Mouse (Mus musculus): ENCODE results near the gene Akr1c13. TPM values are rescaled to one million over a fixed set of nuclear protein-coding genes. Genes with fewer than 3 reads are reported as not detected.
"Not testable (repeated sequence)": the region's sequence is repeated elsewhere in the genome, so short reads cannot be mapped to it uniquely, and the experiment has no call there.

The Akr1c13 gene
- polyA plus RNA-seq (2016; fragmentation: Nextera tagmentation; extraction: Ambion mirVana), result 0.45 and 0.60 TPM in 2 replicates

DNA sequence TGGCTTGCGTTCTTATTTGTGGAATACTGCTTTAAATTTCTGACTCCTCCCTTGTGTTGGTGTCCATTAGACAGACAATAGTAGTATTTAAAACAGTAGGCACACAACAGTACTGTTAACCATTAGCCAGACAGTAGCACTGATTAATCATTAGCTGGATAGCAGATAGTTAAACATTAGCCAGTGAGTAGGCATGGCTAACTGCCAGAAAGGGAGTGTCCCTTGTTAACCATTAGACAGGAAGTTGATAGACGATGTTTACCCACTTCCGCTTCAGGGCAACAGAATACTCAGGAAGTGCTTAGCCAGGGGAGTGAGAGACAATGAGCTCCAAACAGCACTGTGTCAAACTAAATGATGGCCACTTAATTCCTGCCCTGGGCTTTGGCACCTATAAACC, at the start of gene Akr1c13:
Gene Akr1c13, plus strand, starts transcription at position 247 of the 400 bp plus-strand sequence.
- Histone ChIP-seq H3K27me3 (ENCODE audit: low read depth, poor library complexity, severe bottlenecking) (no peaks in the 10 kb centered on the region), H3K4me1 (no peaks in the 10 kb centered on the region), H3K27ac (replicated peaks) (no peak within 1 kb of the TSS), H3K9me3 (replicated peaks) (no peaks in the 10 kb centered on the region), H3K4me3 (no peak within 1 kb of the TSS), H3K36me3 (no peaks in the 10 kb centered on the region)
- DNase-seq (ENCODE audit: low spot score), result no peak
- WGBS, result 91% methylated on average over 3 of the region's 3 CpGs

DNA sequence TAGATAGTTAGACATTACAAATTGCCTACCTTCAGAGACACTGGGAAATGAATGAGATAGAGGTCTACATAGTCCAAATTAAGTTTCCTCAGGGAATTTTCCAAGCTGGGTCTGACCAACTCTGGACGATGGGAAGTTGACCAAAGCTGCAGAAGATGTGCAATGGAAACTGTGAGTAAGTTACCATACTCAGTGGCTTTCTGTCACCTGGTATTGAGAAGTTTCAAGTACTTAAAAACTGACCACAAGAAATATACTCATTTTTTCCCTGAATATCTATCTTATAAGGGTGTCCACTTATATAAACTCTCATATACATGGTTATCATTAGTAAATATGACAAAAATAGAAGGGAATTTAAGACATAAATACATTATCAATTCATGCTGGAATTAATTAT, 46.7 kb upstream of the Akr1c13 start:
- no peaks in the 10 kb centered on the region for H3K4me1 ChIP-seq
- 79% methylated on average over 1 of the region's 1 CpGs for WGBS
- H3K27me3 ChIP-seq (ENCODE audit: low read depth, poor library complexity, severe bottlenecking), result no peaks in the 10 kb centered on the region
- H3K27ac ChIP-seq (replicated peaks), result no peak overlapping the region
- DNase-seq (ENCODE audit: low spot score), result no peak
- H3K9me3 ChIP-seq (replicated peaks), result no peaks in the 10 kb centered on the region
- H3K4me3 ChIP-seq, result no peak overlapping the region
- no peaks in the 10 kb centered on the region for H3K36me3 ChIP-seq

DNA sequence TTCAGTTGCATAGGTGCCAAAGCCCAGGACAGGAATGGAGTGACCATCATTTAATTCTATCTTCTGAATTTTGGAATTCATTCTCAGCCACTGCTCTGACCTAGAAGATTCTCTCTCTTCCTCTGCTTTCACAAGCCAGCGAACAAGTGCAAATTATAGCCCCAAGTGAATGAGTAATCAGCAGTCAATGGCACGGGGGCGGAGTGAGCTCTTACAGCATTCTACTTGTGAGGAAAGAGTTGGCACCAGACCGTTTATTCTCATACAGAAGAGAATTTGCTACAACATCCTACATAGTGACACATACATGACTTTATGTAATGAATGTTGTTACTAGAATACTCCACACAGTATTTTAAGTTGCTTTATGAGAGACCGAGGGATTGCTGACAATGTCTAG, 40.4 kb upstream of the Akr1c13 start, which contains the start of gene Akr1c18:
Gene Akr1c18, minus strand, starts transcription at position 137 of the 400 bp plus-strand sequence.
- 83% methylated on average over 5 of the region's 5 CpGs for WGBS
- Histone ChIP-seq H3K36me3 (no peaks in the 10 kb centered on the region), H3K27ac (replicated peaks) (no peak within 1 kb of the TSS), H3K9me3 (replicated peaks) (no peaks in the 10 kb centered on the region), H3K27me3 (ENCODE audit: low read depth, poor library complexity, severe bottlenecking) (no peaks in the 10 kb centered on the region), H3K4me3 (no peak within 1 kb of the TSS), H3K4me1 (peaks cover 3% of the 10 kb centered on the region; the same call in 1 of the 2 replicates)
- DNase-seq (ENCODE audit: low spot score), result no peak

DNA sequence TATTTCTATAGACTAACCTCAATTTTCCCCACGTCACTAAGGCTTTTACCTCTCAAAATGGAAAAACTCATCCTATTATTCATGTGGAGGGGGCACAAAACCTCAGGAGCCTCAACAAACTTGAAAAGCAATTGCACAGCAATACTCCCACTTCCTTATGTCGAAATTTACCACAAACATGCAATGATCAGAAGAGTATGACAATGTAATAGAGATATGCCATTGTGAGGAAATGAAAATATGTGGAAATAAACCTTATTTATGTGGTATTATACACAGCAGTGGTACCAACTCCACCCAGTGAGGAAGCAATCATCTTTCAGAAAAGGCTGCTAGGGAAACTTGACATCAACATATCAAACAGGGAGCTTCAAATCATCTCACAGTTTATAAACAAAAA, 38.0 kb upstream of the Akr1c13 start:
- no peaks in the 10 kb centered on the region for H3K9me3 ChIP-seq (replicated peaks)
- H3K36me3 ChIP-seq, result no peaks in the 10 kb centered on the region
- no peak overlapping the region for H3K4me3 ChIP-seq
- no peak overlapping the region for H3K27ac ChIP-seq (replicated peaks)
- H3K4me1 ChIP-seq, result peaks cover 3% of the 10 kb centered on the region; the same call in 1 of the 2 replicates
- WGBS, result 80% methylated on average over 2 of the region's 2 CpGs
- no peaks in the 10 kb centered on the region for H3K27me3 ChIP-seq (ENCODE audit: low read depth, poor library complexity, severe bottlenecking)
- DNase-seq (ENCODE audit: low spot score), result no peak

DNA sequence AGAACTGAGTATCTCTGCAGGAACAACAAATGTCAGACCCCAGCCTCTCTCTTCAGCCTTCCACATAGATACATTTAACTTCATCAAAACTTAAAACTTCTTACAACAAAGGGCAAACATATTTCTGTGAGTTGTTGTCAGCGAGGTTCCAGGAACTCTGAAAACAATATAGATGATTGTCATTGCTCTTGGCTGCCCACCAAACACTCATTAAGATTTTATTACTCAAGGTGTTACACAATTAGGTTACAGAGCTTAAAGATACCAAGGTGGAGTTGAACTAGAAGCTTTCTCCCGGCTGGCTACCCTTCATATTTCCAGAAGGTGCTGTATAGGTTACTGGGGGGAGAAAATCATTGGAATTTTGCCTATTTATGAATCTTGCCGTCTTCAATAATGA, 37.4 kb upstream of the Akr1c13 start:
- whole genome bisulfite sequencing, result 87% methylated on average over 3 of the region's 3 CpGs
- no peaks in the 10 kb centered on the region for H3K9me3 ChIP-seq (replicated peaks)
- H3K4me1 ChIP-seq, result peaks cover 3% of the 10 kb centered on the region; the same call in 1 of the 2 replicates
- H3K27me3 ChIP-seq (ENCODE audit: low read depth, poor library complexity, severe bottlenecking), result no peaks in the 10 kb centered on the region
- no peak overlapping the region for H3K27ac ChIP-seq (replicated peaks)
- no peak overlapping the region for H3K4me3 ChIP-seq
- DNase-seq (ENCODE audit: low spot score), result no peak
- no peaks in the 10 kb centered on the region for H3K36me3 ChIP-seq

DNA sequence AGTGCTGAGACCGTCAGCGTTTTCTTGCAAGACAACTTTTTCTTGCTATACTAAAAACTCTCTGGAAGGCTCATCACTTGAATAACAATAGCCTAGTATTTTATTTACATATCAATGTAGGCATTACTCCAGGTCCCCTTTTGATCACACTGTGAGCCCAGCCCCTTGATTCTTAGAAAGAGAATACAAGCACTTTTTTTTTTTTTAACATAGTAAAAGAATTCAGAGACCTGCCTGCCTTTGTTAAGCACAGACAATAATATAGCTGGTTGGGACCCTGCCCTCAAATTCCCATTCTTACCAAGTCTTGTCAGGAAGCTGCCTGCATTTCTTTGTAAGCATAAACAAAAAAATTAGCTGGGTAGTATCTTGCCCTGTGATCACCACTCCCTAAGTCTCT, 35.7 kb upstream of the Akr1c13 start:
- DNase-seq (ENCODE audit: low spot score), result no peak
- 47% methylated on average over 2 of the region's 2 CpGs for WGBS
- Histone ChIP-seq H3K9me3 (replicated peaks) (no peaks in the 10 kb centered on the region), H3K4me1 (peaks cover 3% of the 10 kb centered on the region; the same call in 1 of the 2 replicates), H3K27me3 (ENCODE audit: low read depth, poor library complexity, severe bottlenecking) (no peaks in the 10 kb centered on the region), H3K27ac (replicated peaks) (no peak overlapping the region), H3K4me3 (no peak overlapping the region), H3K36me3 (no peaks in the 10 kb centered on the region)

DNA sequence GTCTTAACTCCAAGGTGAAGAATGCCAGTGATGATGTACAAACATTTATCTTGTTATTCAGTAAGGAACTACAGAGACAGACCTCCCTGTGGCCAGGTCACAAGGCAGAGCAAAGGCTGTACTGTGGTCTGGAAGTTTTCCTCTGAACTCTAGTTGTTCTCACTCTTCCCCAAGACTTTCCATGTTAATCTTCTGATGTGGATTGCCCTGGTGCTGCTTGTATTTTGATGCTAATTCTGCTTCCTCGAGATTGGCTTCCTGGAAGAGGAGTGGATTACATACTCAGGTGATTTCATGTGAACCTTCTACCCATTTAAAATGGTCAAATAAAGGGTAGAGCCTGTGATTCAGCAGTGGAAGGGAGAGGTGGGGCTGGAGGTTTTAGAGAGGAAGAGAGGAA, 22.9 kb upstream of the Akr1c13 start:
- H3K36me3 ChIP-seq, result no peaks in the 10 kb centered on the region
- DNase-seq (ENCODE audit: low spot score), result no peak

DNA sequence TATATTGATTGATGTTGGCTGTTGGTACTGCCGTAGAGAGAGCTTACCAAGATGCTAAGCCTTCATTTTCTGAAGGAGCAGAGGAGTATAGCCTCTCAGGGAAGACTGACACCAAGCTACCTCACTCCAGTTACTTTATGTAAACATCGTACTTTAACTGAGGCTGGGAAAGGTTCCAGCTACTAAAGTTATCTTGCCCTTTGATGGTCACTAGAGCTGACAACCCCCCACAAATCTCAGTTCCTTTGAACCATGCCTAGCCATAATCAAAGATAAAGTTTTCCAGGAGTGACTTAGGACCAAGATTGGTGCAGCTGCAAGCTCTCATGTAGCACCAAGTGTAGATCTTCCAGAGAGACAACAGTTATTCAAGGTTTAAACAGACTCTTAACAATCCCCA, 18.0 kb upstream of the Akr1c13 start:
- Histone ChIP-seq H3K4me3 (no peak overlapping the region), H3K27ac (replicated peaks) (no peak overlapping the region), H3K4me1 (no peaks in the 10 kb centered on the region), H3K27me3 (ENCODE audit: low read depth, poor library complexity, severe bottlenecking) (no peaks in the 10 kb centered on the region), H3K36me3 (no peaks in the 10 kb centered on the region), H3K9me3 (replicated peaks) (no peaks in the 10 kb centered on the region)
- WGBS, result 85% methylated on average over 2 of the region's 2 CpGs
- DNase-seq (ENCODE audit: low spot score), result no peak

More for the DNA sequence above, 22.9 kb upstream of the Akr1c13 start:
- Histone ChIP-seq H3K27ac (replicated peaks) (no peak overlapping the region), H3K4me3 (no peak overlapping the region), H3K4me1 (no peaks in the 10 kb centered on the region), H3K9me3 (replicated peaks) (no peaks in the 10 kb centered on the region), H3K27me3 (ENCODE audit: low read depth, poor library complexity, severe bottlenecking) (no peaks in the 10 kb centered on the region)
- 43% methylated on average over 1 of the region's 1 CpGs for WGBS

DNA sequence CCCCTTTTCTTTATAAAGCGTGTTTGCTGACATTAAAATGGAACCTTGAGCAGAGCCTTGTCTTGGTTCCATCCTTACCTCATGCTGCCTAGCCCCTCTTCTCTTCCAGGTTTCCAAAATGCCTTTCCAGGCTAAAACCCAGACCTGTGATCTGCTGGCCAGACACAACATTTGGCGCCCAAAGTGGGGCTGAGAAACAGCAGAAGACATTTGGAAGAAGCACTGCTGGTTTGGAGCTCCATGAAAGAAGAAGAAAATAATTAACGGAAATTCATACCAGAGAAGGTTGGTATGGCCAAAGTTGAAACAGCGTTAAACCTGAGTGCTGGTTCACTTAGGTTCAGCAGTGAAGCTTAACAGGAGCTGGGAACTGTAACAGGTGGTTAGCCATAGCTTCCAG, 9.6 kb upstream of the Akr1c13 start:
- whole genome bisulfite sequencing, result 91% methylated on average over 4 of the region's 4 CpGs

DNA sequence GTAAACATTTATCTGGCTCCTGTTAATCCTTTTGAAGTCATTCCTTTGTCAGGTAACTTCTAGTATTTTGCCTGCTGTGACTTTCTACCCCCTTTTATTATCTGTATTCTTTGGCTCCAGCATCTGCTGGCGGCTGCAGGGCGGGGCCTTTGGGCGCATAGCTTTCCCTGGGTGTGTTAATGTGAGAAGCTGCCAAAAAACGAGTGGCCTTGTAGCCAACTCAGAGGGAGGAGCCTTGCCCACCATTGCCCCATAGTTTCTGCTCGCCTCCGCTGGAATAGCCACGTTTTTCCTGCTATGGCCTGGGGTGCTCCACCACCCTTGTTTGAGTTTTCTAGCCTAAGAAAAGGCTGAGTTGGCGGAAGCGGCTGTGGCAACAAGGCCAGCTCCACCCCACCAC, 7.8 kb upstream of the Akr1c13 start:
- H3K4me3 ChIP-seq, result no peak overlapping the region
- no peak overlapping the region for H3K27ac ChIP-seq (replicated peaks)
- no peaks in the 10 kb centered on the region for H3K36me3 ChIP-seq
- WGBS, result 57% methylated on average over 9 of the region's 9 CpGs
- H3K9me3 ChIP-seq (replicated peaks), result peaks cover 12% of the 10 kb centered on the region
- no peaks in the 10 kb centered on the region for H3K4me1 ChIP-seq
- no peaks in the 10 kb centered on the region for H3K27me3 ChIP-seq (ENCODE audit: low read depth, poor library complexity, severe bottlenecking)
- no peak for DNase-seq (ENCODE audit: low spot score)

More for the DNA sequence above, 9.6 kb upstream of the Akr1c13 start:
- not testable (repeated sequence) for H3K27ac ChIP-seq (replicated peaks); H3K36me3 ChIP-seq; DNase-seq (ENCODE audit: low spot score); H3K4me3 ChIP-seq; H3K27me3 ChIP-seq (ENCODE audit: low read depth, poor library complexity, severe bottlenecking); H3K4me1 ChIP-seq
- peaks cover 12% of the 10 kb centered on the region for H3K9me3 ChIP-seq (replicated peaks)

DNA sequence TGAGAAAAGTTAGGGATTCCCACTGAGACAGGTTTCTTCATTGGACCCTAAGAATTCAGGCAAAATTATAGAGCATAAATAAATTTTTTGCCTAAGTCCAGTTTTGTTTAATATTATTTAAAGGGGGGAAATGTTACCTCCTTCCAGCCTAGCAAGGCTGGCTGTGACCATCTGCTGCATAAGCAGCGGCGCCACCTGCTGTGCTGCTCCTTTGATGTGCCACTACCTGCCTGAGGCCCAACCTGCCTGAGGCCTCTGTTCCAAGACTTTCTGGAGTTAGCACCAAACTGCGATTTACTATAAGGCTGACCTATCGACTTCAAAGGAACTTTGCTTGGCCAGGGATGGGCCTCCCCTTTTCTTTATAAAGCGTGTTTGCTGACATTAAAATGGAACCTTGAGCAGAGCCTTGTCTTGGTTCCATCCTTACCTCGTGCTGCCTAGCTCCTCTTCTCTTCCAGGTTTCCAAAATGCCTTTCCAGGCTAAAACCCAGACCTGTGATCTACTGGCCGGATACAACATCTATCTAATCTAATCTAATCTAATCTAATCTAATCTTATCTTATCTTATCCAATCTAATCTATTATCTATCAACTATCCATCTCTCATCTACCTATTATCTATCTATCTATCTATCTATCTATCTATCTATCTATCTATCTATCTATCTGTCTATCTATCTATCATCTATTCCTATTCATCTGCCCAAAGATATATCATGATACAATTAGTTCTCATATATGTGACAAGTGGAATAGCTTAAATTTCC, 4.1 kb upstream of the Akr1c13 start:
- DNase-seq (ENCODE audit: low spot score); H3K27me3 ChIP-seq (ENCODE audit: low read depth, poor library complexity, severe bottlenecking); H3K4me3 ChIP-seq; H3K9me3 ChIP-seq (replicated peaks); H3K4me1 ChIP-seq; H3K36me3 ChIP-seq; H3K27ac ChIP-seq (replicated peaks): not testable (repeated sequence)
- 83% methylated on average over 7 of the region's 7 CpGs for WGBS

DNA sequence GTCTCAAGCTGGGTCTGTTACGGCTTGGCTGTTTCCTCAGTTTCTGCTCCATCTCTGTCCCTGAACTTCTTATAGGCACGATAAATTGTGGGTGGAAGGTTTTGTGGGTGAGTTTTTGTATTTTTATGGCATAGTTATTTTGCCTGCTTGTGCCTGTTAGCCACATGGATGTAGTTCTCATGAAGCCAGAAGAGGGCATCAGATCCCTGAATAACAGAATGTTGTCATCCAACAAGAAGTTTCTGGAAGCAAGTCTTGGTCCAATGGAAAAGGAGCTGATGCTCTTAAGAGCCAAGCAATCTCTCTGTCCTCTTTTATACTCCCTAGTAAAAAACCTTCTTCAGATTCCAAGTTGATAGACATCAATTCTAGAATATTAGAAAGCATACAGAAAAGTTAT, 2.8 kb upstream of the Akr1c13 start:
- no peak for DNase-seq (ENCODE audit: low spot score)
- WGBS, result 85% methylated on average over 2 of the region's 2 CpGs

DNA sequence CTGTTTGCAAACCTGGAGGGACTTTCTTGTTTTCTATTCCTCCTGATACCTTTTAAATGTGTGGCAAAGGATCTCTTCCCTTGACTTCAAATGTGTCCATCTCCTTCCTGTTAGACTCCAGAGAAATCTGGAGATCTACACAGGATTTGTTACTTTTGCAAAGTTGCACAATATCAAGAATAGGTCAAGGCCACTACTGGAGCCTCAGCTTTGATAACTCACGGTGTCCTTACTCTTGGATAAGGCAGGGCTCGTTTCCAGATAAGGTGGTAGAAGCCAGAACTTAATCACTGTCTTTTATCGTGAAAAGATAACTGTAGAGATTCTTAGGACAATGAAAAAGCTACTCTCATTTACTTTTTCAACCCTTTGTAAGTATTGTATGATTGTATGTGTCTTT, 1.6 kb downstream of the Akr1c13 start:
- Histone ChIP-seq H3K9me3 (replicated peaks) (no peaks in the 10 kb centered on the region), H3K27me3 (ENCODE audit: low read depth, poor library complexity, severe bottlenecking) (no peaks in the 10 kb centered on the region), H3K4me3 (no peak overlapping the region), H3K36me3 (no peaks in the 10 kb centered on the region), H3K4me1 (no peaks in the 10 kb centered on the region), H3K27ac (replicated peaks) (no peak overlapping the region)
- 93% methylated on average over 3 of the region's 3 CpGs for WGBS
- DNase-seq (ENCODE audit: low spot score), result no peak

More for the DNA sequence above, 2.8 kb upstream of the Akr1c13 start:
- Histone ChIP-seq H3K4me1 (no peaks in the 10 kb centered on the region), H3K4me3 (no peak overlapping the region), H3K27me3 (ENCODE audit: low read depth, poor library complexity, severe bottlenecking) (no peaks in the 10 kb centered on the region), H3K27ac (replicated peaks) (no peak overlapping the region), H3K36me3 (no peaks in the 10 kb centered on the region), H3K9me3 (replicated peaks) (no peaks in the 10 kb centered on the region)
